Mouse (Mus musculus): ENCODE results near the gene Rbm17. TPM values are rescaled to one million over a fixed set of nuclear protein-coding genes. Genes with fewer than 3 reads are reported as not detected.

Rbm17 gene
- 78.7 and 89.0 TPM in 2 replicates for polyA plus RNA-seq (2014; fragmentation: Nextera tagmentation; extraction: Ambion mirVana)

DNA sequence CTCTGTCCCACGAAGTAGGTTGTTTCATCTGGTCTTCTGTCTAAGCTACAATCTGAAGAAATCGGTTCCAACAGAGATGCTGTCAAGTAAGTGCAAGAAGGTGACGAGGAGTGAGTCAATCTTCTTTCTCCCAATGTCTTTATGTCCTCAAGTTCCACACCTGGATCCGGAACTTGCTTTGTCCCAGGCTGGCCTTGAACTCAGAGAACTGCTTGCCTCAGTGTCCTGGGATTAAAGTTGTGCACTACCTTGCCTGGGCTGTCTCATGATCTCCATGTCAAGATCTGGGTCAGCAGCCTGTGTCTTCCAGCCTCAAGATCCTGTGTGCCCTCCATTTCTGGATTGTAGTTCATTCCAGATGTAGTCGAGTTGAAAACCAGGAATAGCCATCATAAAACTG is at the start of gene Rbm17:
Rbm17 (minus strand) TSS at position 101 of the 400 bp plus-strand sequence.
- Histone ChIP-seq H3K9me3 (ENCODE audit: control insufficient read depth, low read length) (no peaks in the 10 kb centered on the region), H3K4me1 (ENCODE audit: control insufficient read depth in 2 of 2, insufficient read depth in 2 of 2, low read length in 2 of 2) (peaks cover 3 to 7% of the 10 kb centered on the region in 2 experiments; a peak in 2 of 4 replicates), H3K9ac (ENCODE audit: low read length) (peak within 1 kb of the TSS; percentile 98), H3K4me3 (ENCODE audit: control insufficient read depth in 1 of 2, insufficient read depth in 1 of 2, low read depth in 1 of 2, low read length in 2 of 2) (peak within 1 kb of the TSS; percentile 87 to 97), H3K4me2 (ENCODE audit: low read length) (peak within 1 kb of the TSS; percentile 84), H3K27me3 (ENCODE audit: control insufficient read depth, insufficient read depth, low read length) (no peaks in the 10 kb centered on the region), H3K27ac (replicated peaks in 1 of 2; ENCODE audit: control insufficient read depth in 1 of 2, insufficient read depth in 1 of 2, low read depth in 2 of 2, low read length in 2 of 2) (peak within 1 kb of the TSS; percentile 9 to 62; a peak in 3 of 4 replicates), H3K36me3 (ENCODE audit: control insufficient read depth, insufficient read depth, low read length) (peaks cover 17% of the 10 kb centered on the region)
- 83% methylated on average over 5 of the region's 5 CpGs for WGBS
- no peak for ATAC-seq (ENCODE audit: insufficient number of reproducible peaks, insufficient read depth, low FRiP score, low read depth)

DNA sequence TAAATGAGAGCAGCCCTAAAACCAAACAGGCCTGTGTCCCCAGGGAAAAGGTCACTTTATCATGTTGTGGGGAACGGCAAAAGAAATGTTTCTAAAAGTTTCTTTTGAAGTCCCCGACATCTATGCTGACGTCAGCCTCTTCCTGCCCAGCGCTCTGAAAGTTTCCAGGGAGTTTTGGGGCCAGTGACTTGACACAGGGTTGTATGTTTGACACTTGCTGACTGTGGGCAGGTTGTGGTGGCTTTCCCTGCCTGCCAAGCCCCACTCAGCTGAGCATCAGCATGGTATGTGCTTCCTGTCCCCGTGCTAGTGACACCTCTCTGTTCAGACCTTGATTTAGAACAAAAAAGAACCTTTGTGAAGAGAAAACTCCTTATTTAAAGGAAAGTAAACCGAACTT is 49.4 kb upstream of the Rbm17 start:
- Histone ChIP-seq H3K27me3 (ENCODE audit: control insufficient read depth, insufficient read depth, low read length) (no peaks in the 10 kb centered on the region), H3K4me3 (ENCODE audit: control insufficient read depth in 1 of 2, insufficient read depth in 1 of 2, low read depth in 1 of 2, low read length in 2 of 2) (no peak overlapping the region), H3K9ac (ENCODE audit: low read length) (no peak overlapping the region), H3K27ac (replicated peaks in 1 of 2; ENCODE audit: control insufficient read depth in 1 of 2, insufficient read depth in 1 of 2, low read depth in 2 of 2, low read length in 2 of 2) (no peak overlapping the region), H3K4me2 (ENCODE audit: low read length) (no peak overlapping the region), H3K4me1 (ENCODE audit: control insufficient read depth in 2 of 2, insufficient read depth in 2 of 2, low read length in 2 of 2) (peaks cover 0 to 2% of the 10 kb centered on the region in 2 experiments; a peak in 1 of 4 replicates), H3K9me3 (ENCODE audit: control insufficient read depth, low read length) (no peaks in the 10 kb centered on the region), H3K36me3 (ENCODE audit: control insufficient read depth, insufficient read depth, low read length) (no peaks in the 10 kb centered on the region)
- 36% methylated on average over 6 of the region's 6 CpGs for WGBS
- ATAC-seq (ENCODE audit: insufficient number of reproducible peaks, insufficient read depth, low FRiP score, low read depth): no peak

DNA sequence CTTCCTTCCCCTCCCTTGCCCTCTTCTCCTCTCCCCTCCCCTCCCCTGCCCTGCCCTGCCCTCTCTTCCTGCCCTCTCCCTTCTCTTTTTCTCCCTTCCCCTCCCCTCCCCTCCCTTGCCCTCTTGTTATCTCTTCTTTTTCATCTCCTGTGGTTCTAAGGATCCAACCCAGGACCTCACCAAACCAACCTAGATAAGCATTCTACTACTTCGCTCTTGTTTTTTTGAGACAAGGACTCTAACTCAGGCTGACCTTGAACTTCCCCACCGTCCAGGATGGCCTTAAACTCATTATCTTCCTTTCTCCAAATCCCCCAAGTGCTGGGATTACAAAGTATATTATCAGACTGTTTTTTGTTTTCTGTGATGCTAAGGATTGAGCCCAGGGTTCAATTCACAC is 48.8 kb upstream of the Rbm17 start:
- no peak overlapping the region for H3K27ac ChIP-seq (replicated peaks in 1 of 2; ENCODE audit: control insufficient read depth in 1 of 2, insufficient read depth in 1 of 2, low read depth in 2 of 2, low read length in 2 of 2)
- no peaks in the 10 kb centered on the region for H3K27me3 ChIP-seq (ENCODE audit: control insufficient read depth, insufficient read depth, low read length)
- no peak overlapping the region for H3K4me2 ChIP-seq (ENCODE audit: low read length)
- no peak overlapping the region for H3K9ac ChIP-seq (ENCODE audit: low read length)
- no peaks in the 10 kb centered on the region for H3K9me3 ChIP-seq (ENCODE audit: control insufficient read depth, low read length)
- H3K36me3 ChIP-seq (ENCODE audit: control insufficient read depth, insufficient read depth, low read length): no peaks in the 10 kb centered on the region
- ATAC-seq (ENCODE audit: insufficient number of reproducible peaks, insufficient read depth, low FRiP score, low read depth): no peak
- H3K4me1 ChIP-seq (ENCODE audit: control insufficient read depth in 2 of 2, insufficient read depth in 2 of 2, low read length in 2 of 2): peaks cover 0 to 2% of the 10 kb centered on the region in 2 experiments; a peak in 1 of 4 replicates
- WGBS: 48% methylated on average over 2 of the region's 2 CpGs
- H3K4me3 ChIP-seq (ENCODE audit: control insufficient read depth in 1 of 2, insufficient read depth in 1 of 2, low read depth in 1 of 2, low read length in 2 of 2): no peak overlapping the region

GRCm38 (mm10) chr2:11652196-11652595 is 48.2 kb upstream of the Rbm17 start:
- ATAC-seq (ENCODE audit: insufficient number of reproducible peaks, insufficient read depth, low FRiP score, low read depth): no peak
- 77% methylated on average over 3 of the region's 3 CpGs for WGBS
- H3K27ac ChIP-seq (replicated peaks in 1 of 2; ENCODE audit: control insufficient read depth in 1 of 2, insufficient read depth in 1 of 2, low read depth in 2 of 2, low read length in 2 of 2): no peak overlapping the region
- no peaks in the 10 kb centered on the region for H3K36me3 ChIP-seq (ENCODE audit: control insufficient read depth, insufficient read depth, low read length)
- no peak overlapping the region for H3K4me2 ChIP-seq (ENCODE audit: low read length)
- peaks cover 0 to 2% of the 10 kb centered on the region in 2 experiments; a peak in 1 of 4 replicates for H3K4me1 ChIP-seq (ENCODE audit: control insufficient read depth in 2 of 2, insufficient read depth in 2 of 2, low read length in 2 of 2)
- no peaks in the 10 kb centered on the region for H3K27me3 ChIP-seq (ENCODE audit: control insufficient read depth, insufficient read depth, low read length)
- no peak overlapping the region for H3K9ac ChIP-seq (ENCODE audit: low read length)
- H3K9me3 ChIP-seq (ENCODE audit: control insufficient read depth, low read length): no peaks in the 10 kb centered on the region
- H3K4me3 ChIP-seq (ENCODE audit: control insufficient read depth in 1 of 2, insufficient read depth in 1 of 2, low read depth in 1 of 2, low read length in 2 of 2): no peak overlapping the region

DNA sequence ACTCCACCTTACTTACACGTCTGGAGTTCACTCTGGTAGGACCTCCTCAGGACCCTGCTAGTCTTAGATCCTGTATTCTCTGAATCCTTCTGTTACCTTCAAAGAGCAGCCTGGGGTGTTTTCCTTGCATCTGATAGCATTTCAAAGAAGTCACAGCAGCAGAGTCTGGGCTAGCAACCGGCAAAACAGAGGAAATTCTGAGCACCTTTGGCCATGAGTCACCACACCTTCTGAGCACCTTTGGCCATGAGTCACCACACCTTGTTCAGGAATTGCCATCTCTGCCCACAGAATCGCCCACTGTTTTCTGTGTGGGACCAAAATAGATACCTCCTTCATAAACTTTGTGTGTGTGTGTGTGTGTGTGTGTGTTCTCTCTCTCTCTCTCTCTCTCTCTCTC is 47.5 kb upstream of the Rbm17 start:
- H3K27me3 ChIP-seq (ENCODE audit: control insufficient read depth, insufficient read depth, low read length): no peaks in the 10 kb centered on the region
- WGBS: 42% methylated on average over 3 of the region's 3 CpGs
- H3K4me3 ChIP-seq (ENCODE audit: control insufficient read depth in 1 of 2, insufficient read depth in 1 of 2, low read depth in 1 of 2, low read length in 2 of 2): no peak overlapping the region
- H3K4me1 ChIP-seq (ENCODE audit: control insufficient read depth in 2 of 2, insufficient read depth in 2 of 2, low read length in 2 of 2): peaks cover 0 to 2% of the 10 kb centered on the region in 2 experiments; a peak in 1 of 4 replicates
- H3K27ac ChIP-seq (replicated peaks in 1 of 2; ENCODE audit: control insufficient read depth in 1 of 2, insufficient read depth in 1 of 2, low read depth in 2 of 2, low read length in 2 of 2): no peak overlapping the region
- no peak for ATAC-seq (ENCODE audit: insufficient number of reproducible peaks, insufficient read depth, low FRiP score, low read depth)
- H3K4me2 ChIP-seq (ENCODE audit: low read length): no peak overlapping the region
- no peak overlapping the region for H3K9ac ChIP-seq (ENCODE audit: low read length)
- no peaks in the 10 kb centered on the region for H3K9me3 ChIP-seq (ENCODE audit: control insufficient read depth, low read length)
- no peaks in the 10 kb centered on the region for H3K36me3 ChIP-seq (ENCODE audit: control insufficient read depth, insufficient read depth, low read length)

- 75% methylated on average over 2 of the region's 2 CpGs for WGBS
- H3K4me3 ChIP-seq (ENCODE audit: control insufficient read depth in 1 of 2, insufficient read depth in 1 of 2, low read depth in 1 of 2, low read length in 2 of 2): no peak overlapping the region
- ATAC-seq (ENCODE audit: insufficient number of reproducible peaks, insufficient read depth, low FRiP score, low read depth): no peak
- H3K9me3 ChIP-seq (ENCODE audit: control insufficient read depth, low read length): no peaks in the 10 kb centered on the region
- no peaks in the 10 kb centered on the region for H3K4me1 ChIP-seq (ENCODE audit: control insufficient read depth in 2 of 2, insufficient read depth in 2 of 2, low read length in 2 of 2)
- H3K9ac ChIP-seq (ENCODE audit: low read length): no peak overlapping the region
- H3K36me3 ChIP-seq (ENCODE audit: control insufficient read depth, insufficient read depth, low read length): no peaks in the 10 kb centered on the region
- no peak overlapping the region for H3K27ac ChIP-seq (replicated peaks in 1 of 2; ENCODE audit: control insufficient read depth in 1 of 2, insufficient read depth in 1 of 2, low read depth in 2 of 2, low read length in 2 of 2)
- no peaks in the 10 kb centered on the region for H3K27me3 ChIP-seq (ENCODE audit: control insufficient read depth, insufficient read depth, low read length)
- no peak overlapping the region for H3K4me2 ChIP-seq (ENCODE audit: low read length)
These were observed 41.3 kb upstream of the Rbm17 start for GRCm38 (mm10) chr2:11645297-11645696.

DNA sequence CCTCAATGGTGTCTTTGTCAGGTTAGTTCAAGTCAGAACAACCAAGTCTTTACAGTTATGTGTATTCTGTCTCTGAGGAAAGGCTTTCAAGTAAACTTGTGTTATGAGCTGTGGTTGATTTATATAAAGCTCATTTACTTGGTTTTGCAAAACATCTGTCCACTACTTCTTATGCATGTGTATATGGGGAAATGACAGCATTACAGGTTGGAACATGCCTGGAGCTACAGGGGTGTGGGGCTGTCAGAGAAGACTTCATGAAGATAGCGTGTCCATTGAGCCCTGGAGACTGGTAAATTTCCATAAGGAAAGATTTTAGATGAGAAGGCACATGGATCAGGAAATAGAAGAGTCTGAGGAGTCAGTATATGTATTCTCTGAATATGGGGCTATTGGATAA is 40.1 kb upstream of the Rbm17 start:
- 73% methylated on average over 1 of the region's 1 CpGs for WGBS
- H3K4me1 ChIP-seq (ENCODE audit: control insufficient read depth in 2 of 2, insufficient read depth in 2 of 2, low read length in 2 of 2): no peaks in the 10 kb centered on the region
- no peak overlapping the region for H3K4me2 ChIP-seq (ENCODE audit: low read length)
- H3K4me3 ChIP-seq (ENCODE audit: control insufficient read depth in 1 of 2, insufficient read depth in 1 of 2, low read depth in 1 of 2, low read length in 2 of 2): no peak overlapping the region
- ATAC-seq (ENCODE audit: insufficient number of reproducible peaks, insufficient read depth, low FRiP score, low read depth): no peak
- H3K9me3 ChIP-seq (ENCODE audit: control insufficient read depth, low read length): no peaks in the 10 kb centered on the region
- no peaks in the 10 kb centered on the region for H3K27me3 ChIP-seq (ENCODE audit: control insufficient read depth, insufficient read depth, low read length)
- no peaks in the 10 kb centered on the region for H3K36me3 ChIP-seq (ENCODE audit: control insufficient read depth, insufficient read depth, low read length)
- no peak overlapping the region for H3K9ac ChIP-seq (ENCODE audit: low read length)
- no peak overlapping the region for H3K27ac ChIP-seq (replicated peaks in 1 of 2; ENCODE audit: control insufficient read depth in 1 of 2, insufficient read depth in 1 of 2, low read depth in 2 of 2, low read length in 2 of 2)

GRCm38 (mm10) chr2:11642451-11642941 is 38.5 kb upstream of the Rbm17 start, which contains the start of gene Il2ra:
TSS of gene Il2ra (plus strand) at chr2:11642807.
- H3K4me1 ChIP-seq (ENCODE audit: control insufficient read depth in 2 of 2, insufficient read depth in 2 of 2, low read length in 2 of 2): no peaks in the 10 kb centered on the region
- 76% methylated on average over 3 of the region's 3 CpGs for WGBS
- no peak within 1 kb of the TSS for H3K4me2 ChIP-seq (ENCODE audit: low read length)
- ATAC-seq (ENCODE audit: insufficient number of reproducible peaks, insufficient read depth, low FRiP score, low read depth): no peak
- H3K27ac ChIP-seq (replicated peaks in 1 of 2; ENCODE audit: control insufficient read depth in 1 of 2, insufficient read depth in 1 of 2, low read depth in 2 of 2, low read length in 2 of 2): no peak within 1 kb of the TSS
- no peaks in the 10 kb centered on the region for H3K36me3 ChIP-seq (ENCODE audit: control insufficient read depth, insufficient read depth, low read length)
- no peaks in the 10 kb centered on the region for H3K27me3 ChIP-seq (ENCODE audit: control insufficient read depth, insufficient read depth, low read length)
- no peak within 1 kb of the TSS for H3K9ac ChIP-seq (ENCODE audit: low read length)
- no peaks in the 10 kb centered on the region for H3K9me3 ChIP-seq (ENCODE audit: control insufficient read depth, low read length)
- no peak within 1 kb of the TSS for H3K4me3 ChIP-seq (ENCODE audit: control insufficient read depth in 1 of 2, insufficient read depth in 1 of 2, low read depth in 1 of 2, low read length in 2 of 2)

Measured in heart, embryonic 14.5 days (tissue).